Mouse (Mus musculus) C2C12 (cell line): Measurements from ENCODE around the gene Ppp2r2c. TPM values are rescaled to one million over a fixed set of nuclear protein-coding genes. Genes with fewer than 3 reads are reported as not detected.

ENCODE experiments used
- H3K27me3 ChIP-seq: one replicate; pipeline ENCODE4 v1.6.1; 2011; ENCODE audit not compliant: control insufficient read depth, insufficient read depth, insufficient read length
- H3K36me3 ChIP-seq: one replicate; pipeline ENCODE4 v1.6.1; 2011; ENCODE audit not compliant: control insufficient read depth, insufficient read depth
- H3K4me3 ChIP-seq: one replicate; pipeline ENCODE4 v1.5.1; 2011; ENCODE audit warnings: mild to moderate bottlenecking, control low read depth; ENCODE audit not compliant: poor library complexity, insufficient read depth, severe bottlenecking
- H3K79me2 ChIP-seq: one replicate; pipeline ENCODE4 v1.6.1; 2011; ENCODE audit not compliant: control insufficient read depth, insufficient read depth
- H3K79me3 ChIP-seq: one replicate; pipeline ENCODE4 v1.6.1; 2011; ENCODE audit warnings: low read depth, control low read depth
- H3ac ChIP-seq: one replicate; pipeline ENCODE3; 2011; ENCODE audit warnings: low read depth; ENCODE audit not compliant: control insufficient read depth, insufficient read length
- CEBPB ChIP-seq: IDR thresholded peaks from one replicate; pipeline ENCODE4 v1.6.1; 2011; ENCODE audit warnings: low read depth, mild to moderate bottlenecking, control low read depth, moderate library complexity
- CTCF ChIP-seq: IDR thresholded peaks from one replicate; pipeline ENCODE4 v1.5.1; 2011; ENCODE audit not compliant: control insufficient read depth, insufficient read depth, insufficient read length
- FOSL1 ChIP-seq: IDR thresholded peaks from one replicate; pipeline ENCODE4 v1.8.0; 2011; ENCODE audit warnings: mild to moderate bottlenecking, low read length; ENCODE audit not compliant: poor library complexity, insufficient read depth, severe bottlenecking
- MAX ChIP-seq: IDR thresholded peaks from one replicate; pipeline ENCODE4 v1.6.1; 2011; ENCODE audit warnings: mild to moderate bottlenecking, control low read depth
- MYOD1 ChIP-seq: IDR thresholded peaks from one replicate; pipeline ENCODE4 v1.6.1; 2011; ENCODE audit warnings: low read depth; ENCODE audit not compliant: control insufficient read depth, insufficient read length
- MYOG ChIP-seq: IDR thresholded peaks from one replicate; pipeline ENCODE4 v1.6.1; 2011; ENCODE audit not compliant: control insufficient read depth, insufficient read length; ENCODE audit errors: extremely low read depth
- USF1 ChIP-seq: IDR thresholded peaks from one replicate; pipeline ENCODE4 v1.6.1; 2011; ENCODE audit warnings: low read depth, mild to moderate bottlenecking, control low read depth, moderate library complexity
- polyA plus RNA-seq: library from polyadenylated mRNA; unstranded; fragments of >200 nt; fragmentation: generic; extraction: Trizol; gene quantifications from one replicate; pipeline ENCODE4 v1.2.1, GENCODE M21; 2012; ENCODE audit warnings: missing spikeins

Gene Ppp2r2c
- polyA plus RNA-seq, 1 experiment, result not detected

- Histone ChIP-seq H3ac (no peak overlapping the region), H3K36me3 (no peaks in the 10 kb centered on the region), H3K79me2 (no peaks in the 10 kb centered on the region), H3K27me3 (no peaks in the 10 kb centered on the region), H3K79me3 (no peaks in the 10 kb centered on the region), H3K4me3 (no peak overlapping the region)
- TF ChIP-seq CEBPB (no peak), MYOG (no peak), USF1 (no peak), CTCF (no peak), MAX (no peak), MYOD1 (no peak), FOSL1 (no peak)
These were observed 26.6 kb upstream of the Ppp2r2c start for GRCm38 (mm10) chr5:36841701-36842100.

DNA sequence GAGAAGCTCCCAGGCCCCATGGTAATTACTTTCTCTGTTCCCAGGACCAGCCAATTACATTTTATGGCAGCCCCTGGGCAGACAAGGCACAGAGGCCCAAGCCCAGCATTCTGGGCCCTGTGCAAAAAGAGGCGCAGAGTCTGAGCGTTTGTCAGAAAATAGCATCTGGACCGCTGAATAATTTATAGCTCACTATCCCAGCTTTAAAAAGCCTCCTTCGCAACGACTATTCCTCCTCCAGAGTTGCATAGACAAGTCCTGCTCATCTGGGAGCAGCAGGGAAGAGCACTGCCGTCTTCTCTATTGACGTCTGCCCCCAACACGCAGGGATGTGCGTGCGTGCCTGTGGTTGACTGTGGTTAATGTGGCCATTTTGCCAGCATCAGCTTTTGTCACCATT, 23.8 kb upstream of the Ppp2r2c start:
- no peaks in the 10 kb centered on the region for H3K79me3 ChIP-seq
- TF ChIP-seq CTCF, result no peak
- TF ChIP-seq MYOD1, result no peak
- TF ChIP-seq MAX, result no peak
- no peak for TF ChIP-seq USF1
- TF ChIP-seq MYOG, result no peak
- TF ChIP-seq CEBPB, result no peak
- no peak for TF ChIP-seq FOSL1
- no peaks in the 10 kb centered on the region for H3K79me2 ChIP-seq
- no peak overlapping the region for H3ac ChIP-seq
- peaks cover 22% of the 10 kb centered on the region for H3K27me3 ChIP-seq
- no peak overlapping the region for H3K4me3 ChIP-seq
- no peaks in the 10 kb centered on the region for H3K36me3 ChIP-seq

GRCm38 (mm10) chr5:36851572-36851971, 16.7 kb upstream of the Ppp2r2c start:
- no peaks in the 10 kb centered on the region for H3K36me3 ChIP-seq
- no peaks in the 10 kb centered on the region for H3K79me3 ChIP-seq
- TF ChIP-seq MYOD1 (no peak), CTCF (no peak), CEBPB (no peak), USF1 (no peak), FOSL1 (no peak), MYOG (no peak), MAX (no peak)
- no peak overlapping the region for H3K4me3 ChIP-seq
- no peak overlapping the region for H3ac ChIP-seq
- H3K27me3 ChIP-seq, result peaks cover 57% of the 10 kb centered on the region
- H3K79me2 ChIP-seq, result no peaks in the 10 kb centered on the region

GRCm38 (mm10) chr5:36855180-36855579, 13.1 kb upstream of the Ppp2r2c start:
- Histone ChIP-seq H3K36me3 (no peaks in the 10 kb centered on the region), H3K79me2 (no peaks in the 10 kb centered on the region), H3K4me3 (no peak overlapping the region), H3K27me3 (peaks cover 40% of the 10 kb centered on the region), H3K79me3 (no peaks in the 10 kb centered on the region), H3ac (no peak overlapping the region)
- TF ChIP-seq MYOD1, result no peak
- no peak for TF ChIP-seq MYOG
- no peak for TF ChIP-seq FOSL1
- no peak for TF ChIP-seq MAX
- no peak for TF ChIP-seq USF1
- no peak for TF ChIP-seq CEBPB
- TF ChIP-seq CTCF, result no peak

DNA sequence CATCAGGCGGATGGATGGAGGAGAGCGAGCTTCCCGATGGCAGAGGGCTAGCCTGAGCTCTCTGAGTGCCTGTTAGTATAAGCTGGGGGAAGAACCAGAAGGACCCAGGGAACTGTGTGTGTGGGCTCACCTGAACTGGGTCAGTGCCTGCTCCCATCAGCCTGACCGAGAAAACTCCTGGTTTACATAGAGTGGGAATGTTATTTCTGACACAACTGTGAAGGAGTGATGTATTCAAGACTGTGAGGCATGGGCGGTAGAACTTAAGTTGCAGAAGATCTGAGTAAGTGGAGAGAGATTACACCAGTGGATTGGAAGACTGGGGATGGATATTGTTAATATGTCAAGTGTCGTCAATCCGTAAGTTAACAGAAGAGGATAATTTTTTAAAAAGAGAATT, 11.8 kb upstream of the Ppp2r2c start:
- no peaks in the 10 kb centered on the region for H3K79me2 ChIP-seq
- H3K27me3 ChIP-seq, result peaks cover 34% of the 10 kb centered on the region
- no peak for TF ChIP-seq MAX
- no peak for TF ChIP-seq FOSL1
- no peak for TF ChIP-seq USF1
- TF ChIP-seq CEBPB, result no peak
- TF ChIP-seq CTCF, result no peak
- TF ChIP-seq MYOD1, result no peak
- TF ChIP-seq MYOG, result no peak
- H3K79me3 ChIP-seq, result no peaks in the 10 kb centered on the region
- no peak overlapping the region for H3K4me3 ChIP-seq
- H3K36me3 ChIP-seq, result no peaks in the 10 kb centered on the region
- no peak overlapping the region for H3ac ChIP-seq

GRCm38 (mm10) chr5:36857546-36857945, 10.8 kb upstream of the Ppp2r2c start:
- H3K79me2 ChIP-seq, result no peaks in the 10 kb centered on the region
- no peak overlapping the region for H3ac ChIP-seq
- H3K27me3 ChIP-seq, result peaks cover 44% of the 10 kb centered on the region
- no peaks in the 10 kb centered on the region for H3K79me3 ChIP-seq
- TF ChIP-seq MYOG, result no peak
- TF ChIP-seq CTCF, result no peak
- no peak for TF ChIP-seq USF1
- no peak for TF ChIP-seq CEBPB
- TF ChIP-seq MYOD1, result no peak
- H3K36me3 ChIP-seq, result no peaks in the 10 kb centered on the region
- H3K4me3 ChIP-seq, result no peak overlapping the region
